Mouse (Mus musculus) forebrain, embryonic 16.5 days (tissue): ENCODE results near the gene Sstr4. TPM values are rescaled to one million over a fixed set of nuclear protein-coding genes. Genes with fewer than 3 reads are reported as not detected.

Source experiments
- ATAC-seq: fragments of 200-750 bp; cut with Nextera tagmentation; 2 replicates; pipeline ENCODE4 v1.8.0; 2017; ENCODE audit warnings: mild to moderate bottlenecking, moderate library complexity
- H3K27ac ChIP-seq: fragments of 300-500 bp; sonication (generic); 2 replicates; pipeline ENCODE4 v1.5.1; 2014; ENCODE audit warnings: low read length, control low read depth
- H3K27me3 ChIP-seq: fragments of 300-500 bp; sonication (generic); replicated peaks from 2 replicates; pipeline ENCODE4 v1.6.1; 2014; ENCODE audit warnings: low read length; ENCODE audit not compliant: control insufficient read depth, insufficient read depth
- H3K36me3 ChIP-seq: fragments of 300-500 bp; sonication (generic); 2 replicates; pipeline ENCODE4 v1.6.1; 2014; ENCODE audit not compliant: control insufficient read depth, insufficient read depth
- H3K4me1 ChIP-seq: fragments of 300-500 bp; sonication (generic); replicated peaks from 2 replicates; pipeline ENCODE4 v1.6.1; 2014; ENCODE audit warnings: low read length; ENCODE audit not compliant: control insufficient read depth, insufficient read depth
- H3K4me2 ChIP-seq: fragments of 300-500 bp; sonication (generic); 2 replicates; pipeline ENCODE4 v1.6.1; 2014; ENCODE audit warnings: mild to moderate bottlenecking, low read length, control low read depth
- H3K4me3 ChIP-seq: fragments of 300-500 bp; sonication (generic); replicated peaks from 2 replicates; pipeline ENCODE4 v1.5.1; 2014; ENCODE audit warnings: mild to moderate bottlenecking, low read length, control low read depth
- H3K9ac ChIP-seq: fragments of 300-500 bp; sonication (generic); replicated peaks from 2 replicates; pipeline ENCODE4 v1.6.1; 2014; ENCODE audit warnings: low read depth, low read length, control low read depth
- H3K9me3 ChIP-seq: fragments of 300-500 bp; sonication (generic); 2 replicates; pipeline ENCODE4 v1.6.1; 2016; ENCODE audit warnings: low read length; ENCODE audit not compliant: control insufficient read depth
- WGBS: fragments of 180-500 bp; shearing (Covaris S2); extraction: QIAGEN DNeasy Blood & Tissue Kit; methylation state at CpG from one replicate; pipeline ENCODE4 v1.1.7; 2014; 5-methylcytosine and 5-hydroxymethylcytosine counted together
- polyA plus RNA-seq: library from polyadenylated mRNA; unstranded; fragments of >200 nt; fragmentation: Nextera tagmentation; extraction: Ambion mirVana; gene quantifications from 2 replicates; pipeline ENCODE4 v1.2.1, GENCODE M21; 2015

Gene Sstr4
- 1.6 and 2.1 TPM in 2 replicates for polyA plus RNA-seq

DNA sequence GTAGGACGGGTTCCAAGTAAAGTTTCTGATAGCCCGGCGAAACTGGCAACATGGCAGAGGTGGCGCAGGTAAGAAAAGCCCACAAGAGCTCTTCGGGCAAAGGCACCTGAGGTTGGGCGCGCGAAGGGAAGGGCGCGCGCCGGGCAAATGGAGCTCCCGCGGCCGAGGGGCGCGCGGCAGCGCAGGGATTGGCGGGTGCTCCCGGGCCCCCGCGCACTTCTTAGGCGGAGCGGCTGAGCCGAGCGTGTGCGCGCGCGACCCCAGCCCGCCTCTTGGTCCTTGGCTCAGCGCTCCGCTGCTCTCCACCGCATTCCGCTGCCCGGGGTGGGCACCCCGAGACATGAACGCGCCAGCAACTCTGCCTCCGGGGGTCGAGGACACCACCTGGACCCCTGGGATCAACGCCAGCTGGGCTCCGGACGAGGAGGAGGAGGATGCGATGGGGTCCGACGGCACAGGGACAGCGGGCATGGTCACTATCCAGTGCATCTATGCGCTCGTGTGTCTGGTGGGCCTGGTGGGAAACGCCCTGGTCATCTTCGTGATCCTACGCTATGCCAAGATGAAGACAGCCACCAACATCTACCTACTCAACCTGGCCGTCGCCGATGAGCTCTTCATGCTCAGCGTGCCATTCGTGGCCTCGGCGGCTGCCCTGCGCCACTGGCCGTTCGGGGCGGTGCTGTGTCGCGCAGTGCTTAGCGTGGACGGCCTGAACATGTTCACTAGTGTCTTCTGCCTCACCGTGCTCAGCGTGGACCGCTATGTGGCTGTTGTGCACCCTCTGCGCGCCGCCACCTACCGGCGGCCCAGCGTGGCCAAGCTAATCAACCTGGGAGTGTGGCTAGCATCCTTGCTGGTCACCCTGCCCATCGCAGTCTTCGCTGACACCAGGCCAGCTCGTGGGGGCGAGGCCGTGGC is at the start of gene Sstr4:
Gene Sstr4, plus strand, starts transcription at position 214 of the 921 bp plus-strand sequence.
- H3K27ac ChIP-seq = no peak within 1 kb of the TSS
- 3% methylated on average over 75 of the region's 83 CpGs for WGBS
- peak; percentile 92 for ATAC-seq

GRCm38 (mm10) chr2:148345373-148345772 is 49.8 kb upstream of the Sstr4 start:
- no peaks in the 10 kb centered on the region for H3K27me3 ChIP-seq
- no peak overlapping the region for H3K4me2 ChIP-seq
- H3K9ac ChIP-seq = no peak overlapping the region
- ATAC-seq = no peak
- no peak overlapping the region for H3K27ac ChIP-seq
- no peaks in the 10 kb centered on the region for H3K36me3 ChIP-seq
- no peaks in the 10 kb centered on the region for H3K4me1 ChIP-seq
- no peak overlapping the region for H3K4me3 ChIP-seq
- H3K9me3 ChIP-seq = no peaks in the 10 kb centered on the region

More for the DNA sequence above, at the start of gene Sstr4:
- Histone ChIP-seq H3K4me1 (peaks cover 5% of the 10 kb centered on the region), H3K27me3 (peaks cover 14% of the 10 kb centered on the region), H3K9me3 (no peaks in the 10 kb centered on the region), H3K9ac (peak within 1 kb of the TSS; percentile 55), H3K4me3 (peak within 1 kb of the TSS; percentile 62), H3K36me3 (no peaks in the 10 kb centered on the region), H3K4me2 (peak within 1 kb of the TSS; percentile 95)

DNA sequence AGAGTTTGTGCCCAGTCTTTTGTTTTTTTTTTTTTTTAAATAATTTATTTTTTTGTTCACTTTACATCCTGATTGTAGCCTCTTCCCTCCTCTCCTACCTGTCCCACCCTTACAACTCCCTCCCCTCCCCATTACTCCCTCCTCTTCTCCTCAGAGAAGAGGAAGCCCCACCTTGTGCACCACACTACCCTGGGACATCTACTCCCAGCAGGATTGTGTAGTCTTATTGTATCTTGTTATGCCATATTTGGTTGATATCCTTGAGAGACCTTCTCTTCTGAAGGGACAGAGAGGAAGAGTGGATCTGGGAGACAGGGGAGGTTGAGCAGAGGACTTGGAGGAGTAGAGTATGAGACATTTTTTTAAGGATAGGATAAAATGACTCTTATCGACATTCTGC is 48.2 kb upstream of the Sstr4 start:
- no peak overlapping the region for H3K4me3 ChIP-seq
- H3K27me3 ChIP-seq = no peaks in the 10 kb centered on the region
- no peaks in the 10 kb centered on the region for H3K36me3 ChIP-seq
- H3K4me1 ChIP-seq = no peaks in the 10 kb centered on the region
- WGBS = 97% methylated on average over 1 of the region's 1 CpGs
- H3K9me3 ChIP-seq = no peaks in the 10 kb centered on the region
- no peak overlapping the region for H3K4me2 ChIP-seq
- no peak overlapping the region for H3K9ac ChIP-seq
- H3K27ac ChIP-seq = no peak overlapping the region
- ATAC-seq = no peak

GRCm38 (mm10) chr2:148349509-148350307 is 45.4 kb upstream of the Sstr4 start:
- Histone ChIP-seq H3K9me3 (no peaks in the 10 kb centered on the region), H3K36me3 (no peaks in the 10 kb centered on the region), H3K4me1 (no peaks in the 10 kb centered on the region), H3K4me3 (no peak overlapping the region), H3K9ac (no peak overlapping the region), H3K4me2 (no peak overlapping the region), H3K27ac (no peak overlapping the region), H3K27me3 (no peaks in the 10 kb centered on the region)
- WGBS = 63% methylated on average over 4 of the region's 4 CpGs
- no peak for ATAC-seq

GRCm38 (mm10) chr2:148350460-148350859 is 44.7 kb upstream of the Sstr4 start:
- H3K4me2 ChIP-seq = no peak overlapping the region
- ATAC-seq = no peak
- H3K9me3 ChIP-seq = no peaks in the 10 kb centered on the region
- H3K4me3 ChIP-seq = no peak overlapping the region
- WGBS = 83% methylated on average over 2 of the region's 2 CpGs
- H3K4me1 ChIP-seq = no peaks in the 10 kb centered on the region
- H3K27ac ChIP-seq = no peak overlapping the region
- no peaks in the 10 kb centered on the region for H3K36me3 ChIP-seq
- no peak overlapping the region for H3K9ac ChIP-seq
- no peaks in the 10 kb centered on the region for H3K27me3 ChIP-seq

GRCm38 (mm10) chr2:148352655-148353054 is 42.5 kb upstream of the Sstr4 start:
- H3K36me3 ChIP-seq = no peaks in the 10 kb centered on the region
- ATAC-seq = no peak
- H3K9ac ChIP-seq = no peak overlapping the region
- H3K4me1 ChIP-seq = no peaks in the 10 kb centered on the region
- no peak overlapping the region for H3K27ac ChIP-seq
- H3K4me2 ChIP-seq = no peak overlapping the region
- no peaks in the 10 kb centered on the region for H3K27me3 ChIP-seq
- WGBS = 74% methylated on average over 1 of the region's 1 CpGs
- no peaks in the 10 kb centered on the region for H3K9me3 ChIP-seq
- H3K4me3 ChIP-seq = no peak overlapping the region

GRCm38 (mm10) chr2:148357145-148357544 is 38.0 kb upstream of the Sstr4 start:
- WGBS = 91% methylated on average over 1 of the region's 1 CpGs
- Histone ChIP-seq H3K36me3 (no peaks in the 10 kb centered on the region), H3K9ac (no peak overlapping the region), H3K4me1 (no peaks in the 10 kb centered on the region), H3K27ac (no peak overlapping the region), H3K9me3 (no peaks in the 10 kb centered on the region), H3K27me3 (no peaks in the 10 kb centered on the region), H3K4me3 (no peak overlapping the region), H3K4me2 (no peak overlapping the region)
- ATAC-seq = no peak

DNA sequence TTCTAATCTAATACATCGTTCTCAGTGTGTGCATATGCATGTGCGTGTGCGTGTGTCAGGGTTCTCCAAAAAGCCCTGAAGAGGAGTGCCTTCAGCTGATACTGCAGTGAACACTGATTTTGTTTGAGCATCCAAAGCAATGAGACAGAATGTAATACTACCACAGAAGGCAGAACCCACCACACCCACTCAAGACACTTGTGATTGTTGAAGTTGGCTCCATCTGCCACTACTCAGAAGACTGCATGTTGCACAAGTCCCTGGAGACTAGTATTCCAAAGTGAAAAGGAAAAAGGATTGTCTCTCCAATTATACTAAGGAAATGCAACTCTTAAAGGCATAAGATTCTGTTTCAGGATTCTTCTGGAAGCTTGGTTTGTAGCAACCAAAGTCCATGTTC is 30.6 kb upstream of the Sstr4 start:
- Histone ChIP-seq H3K36me3 (no peaks in the 10 kb centered on the region), H3K27ac (no peak overlapping the region), H3K4me2 (no peak overlapping the region), H3K27me3 (no peaks in the 10 kb centered on the region), H3K9me3 (no peaks in the 10 kb centered on the region), H3K4me1 (no peaks in the 10 kb centered on the region), H3K4me3 (no peak overlapping the region), H3K9ac (no peak overlapping the region)
- WGBS = over 99% methylated on average over 3 of the region's 3 CpGs
- ATAC-seq = no peak

GRCm38 (mm10) chr2:148365227-148365626 is 29.9 kb upstream of the Sstr4 start:
- H3K27me3 ChIP-seq = no peaks in the 10 kb centered on the region
- WGBS = 43% methylated on average over 1 of the region's 1 CpGs
- no peak overlapping the region for H3K27ac ChIP-seq

More at GRCm38 (mm10) chr2:148365227-148365626, 29.9 kb upstream of the Sstr4 start:
- no peak overlapping the region for H3K4me3 ChIP-seq
- H3K4me2 ChIP-seq = no peak overlapping the region
- no peaks in the 10 kb centered on the region for H3K36me3 ChIP-seq
- H3K9me3 ChIP-seq = no peaks in the 10 kb centered on the region
- H3K4me1 ChIP-seq = no peaks in the 10 kb centered on the region
- no peak for ATAC-seq
- H3K9ac ChIP-seq = no peak overlapping the region
